Mouse (Mus musculus) retina, embryonic 14.5 days (tissue): ENCODE data around the gene Dbx2.

Source experiments
- DNase-seq: peaks from one replicate; pipeline ENCODE4 v3.0.0-alpha.2; 2015; ENCODE audit warnings: low spot score

The Dbx2 gene

GRCm38 (mm10) chr15:95655860-95656259, at the start of gene Dbx2:
TSS of gene Dbx2 (minus strand) at chr15:95655960.
- DNase-seq = no peak

GRCm38 (mm10) chr15:95702206-95702605, 46.4 kb upstream of the Dbx2 start:
- DNase-seq = peak; percentile 75

DNA sequence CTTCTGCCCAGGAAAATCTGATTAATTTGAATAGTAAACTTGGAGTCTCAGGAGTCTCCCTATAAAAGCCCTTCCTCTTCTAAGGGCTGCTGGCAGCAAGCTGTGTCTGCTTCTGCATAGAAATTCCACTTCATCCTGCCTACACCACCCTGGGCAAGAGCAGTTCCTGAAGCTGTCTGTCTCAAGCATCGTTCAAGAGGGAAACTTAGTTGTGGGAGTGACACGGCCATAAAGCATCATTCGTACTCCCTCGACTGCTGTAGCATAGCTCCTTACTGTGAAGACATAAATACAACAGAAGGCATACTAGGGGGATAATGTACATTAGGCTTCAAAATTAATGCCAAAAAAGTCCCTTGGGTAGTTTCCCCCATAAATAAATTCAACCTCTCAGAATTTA, 45.8 kb upstream of the Dbx2 start:
- no peak for DNase-seq

- DNase-seq = no peak
These were observed 43.6 kb upstream of the Dbx2 start for GRCm38 (mm10) chr15:95699371-95699770.

- DNase-seq = no peak
These were observed 38.0 kb upstream of the Dbx2 start for GRCm38 (mm10) chr15:95693759-95694158.

DNA sequence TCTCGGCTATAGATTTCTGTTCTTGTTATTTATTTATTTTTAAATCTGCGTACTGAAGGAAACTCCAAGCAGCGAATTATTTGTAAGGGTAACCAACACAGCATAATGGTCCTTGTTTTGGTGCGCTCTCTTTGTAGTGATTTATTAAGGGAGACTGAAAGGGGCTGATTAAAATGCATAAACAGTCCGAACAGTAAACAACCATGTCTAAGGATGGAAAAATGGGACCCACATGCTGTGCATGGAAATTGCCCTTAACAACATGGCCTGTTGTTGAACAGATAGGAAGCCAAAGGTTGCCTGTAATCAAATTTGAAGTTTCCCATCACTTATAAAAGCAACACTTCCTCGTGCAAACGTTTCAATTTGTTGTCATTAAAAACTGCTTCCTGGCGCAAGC, 35.8 kb upstream of the Dbx2 start:
- no peak for DNase-seq

- peak; percentile 34 for DNase-seq
These were observed 35.4 kb upstream of the Dbx2 start for GRCm38 (mm10) chr15:95691129-95691528.

DNA sequence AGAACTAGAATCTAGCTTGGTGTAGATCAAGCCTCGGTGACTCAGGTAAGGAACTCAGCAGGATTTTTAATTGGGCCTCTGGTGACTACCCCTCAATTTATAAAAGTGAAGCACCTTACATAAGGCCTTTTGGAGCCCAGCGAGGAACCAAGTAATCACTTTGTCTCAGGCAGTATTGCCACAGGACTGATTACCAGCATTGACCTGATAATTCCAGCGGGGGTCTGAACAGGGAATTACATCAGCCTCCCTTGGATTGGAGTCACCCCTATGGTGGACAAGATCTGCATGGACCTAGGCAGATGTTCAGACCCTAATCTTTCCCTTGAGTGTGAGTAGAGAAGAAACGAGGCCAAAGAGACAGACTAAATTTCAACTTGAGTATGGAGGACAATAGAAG, 26.9 kb upstream of the Dbx2 start:
- no peak for DNase-seq

DNA sequence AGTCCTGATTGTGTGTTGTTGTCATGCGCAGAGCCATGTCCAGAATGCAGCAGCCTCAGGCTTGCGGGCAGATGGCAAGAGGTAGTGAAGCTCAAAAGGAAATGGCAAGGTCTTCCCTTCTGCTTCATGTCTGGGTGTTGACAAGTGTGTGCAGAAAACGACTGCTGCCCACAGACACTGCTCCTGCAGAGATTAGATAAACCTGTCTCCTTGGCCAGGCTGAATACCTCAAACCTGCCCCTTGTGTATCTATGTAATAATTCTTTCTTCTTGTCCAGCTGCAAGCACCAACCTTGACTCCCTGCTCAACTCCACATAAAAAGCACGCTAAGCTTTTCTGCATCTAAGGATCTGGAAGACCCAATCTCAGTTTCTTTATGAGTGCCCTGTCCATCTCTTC, 19.9 kb upstream of the Dbx2 start:
- no peak for DNase-seq

DNA sequence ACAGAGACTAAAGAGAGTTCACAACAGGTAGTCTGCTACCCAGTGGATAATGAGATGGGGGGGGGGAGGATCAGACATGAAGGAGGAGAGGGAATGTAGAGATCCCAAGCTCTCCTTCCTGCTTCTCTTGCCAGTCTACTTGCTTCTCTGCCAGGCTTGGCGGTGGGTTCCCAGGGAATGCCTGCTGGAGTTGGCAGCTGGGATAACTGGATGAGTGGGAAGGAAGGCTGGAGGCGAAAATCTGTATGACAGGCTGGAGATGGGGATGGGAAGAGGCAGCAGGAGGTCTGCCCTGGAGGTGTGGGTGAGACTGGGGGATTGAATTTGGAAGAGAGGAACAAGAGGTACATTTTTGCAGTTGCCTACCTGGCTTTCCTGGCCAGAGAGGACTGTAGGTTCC, 19.4 kb upstream of the Dbx2 start:
- no peak for DNase-seq

DNA sequence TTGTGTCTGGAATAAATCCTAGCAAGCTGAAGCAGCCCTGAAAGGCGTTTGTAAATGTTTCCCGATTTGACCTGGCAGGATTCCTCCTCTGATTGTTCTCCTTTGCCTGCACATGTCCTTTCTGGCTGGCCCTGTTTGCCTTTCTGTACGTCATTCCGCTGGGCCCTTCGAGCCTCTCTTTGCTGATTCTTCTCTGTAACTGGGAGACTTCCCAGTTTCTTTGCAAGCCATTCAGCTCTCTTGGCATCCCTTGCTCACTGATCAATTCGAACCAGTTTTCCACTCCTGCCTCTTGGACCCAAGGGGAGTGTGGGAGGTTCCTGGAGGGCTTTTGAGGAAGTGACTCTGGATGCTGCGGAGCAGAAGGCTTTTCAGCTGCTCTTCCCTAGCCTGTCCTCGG, 11.4 kb upstream of the Dbx2 start:
- DNase-seq = no peak

DNA sequence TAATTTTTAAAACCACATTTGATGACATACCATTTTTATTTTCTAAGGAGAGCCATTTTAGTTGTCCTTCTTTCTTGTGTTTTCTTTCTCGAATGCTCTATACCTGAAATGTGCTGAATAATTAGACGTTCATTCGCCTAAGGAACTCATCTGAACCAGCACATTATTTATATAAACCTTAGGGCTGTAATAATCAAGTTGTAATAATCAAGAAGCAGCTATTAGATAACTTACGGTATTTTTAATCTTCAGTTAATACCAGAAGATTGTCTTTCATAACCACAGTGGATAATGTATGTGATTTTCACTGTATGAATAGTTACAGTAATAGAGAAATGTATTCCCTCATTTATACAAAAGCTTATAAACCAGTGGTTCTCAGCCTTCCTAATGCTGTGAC, 9.2 kb upstream of the Dbx2 start:
- DNase-seq = no peak

DNA sequence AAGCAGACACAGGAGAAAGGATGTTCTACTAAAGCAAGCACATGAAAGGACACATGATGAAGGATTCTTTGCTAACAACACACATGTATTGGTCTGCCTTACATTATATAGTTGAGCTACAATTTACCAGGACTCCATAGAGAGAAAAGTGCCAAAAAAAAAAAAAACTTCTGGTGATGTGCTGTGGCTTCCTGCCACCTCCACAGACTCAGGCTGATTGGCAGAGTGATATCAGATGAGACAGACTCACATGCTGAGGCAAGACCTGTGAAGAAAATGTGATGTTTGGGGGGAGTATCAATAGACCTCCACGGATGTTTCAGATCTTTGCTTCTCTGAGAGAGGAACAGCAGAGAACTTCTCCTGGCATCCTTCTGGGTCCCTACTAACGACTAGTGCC, 6.0 kb upstream of the Dbx2 start:
- DNase-seq = no peak

DNA sequence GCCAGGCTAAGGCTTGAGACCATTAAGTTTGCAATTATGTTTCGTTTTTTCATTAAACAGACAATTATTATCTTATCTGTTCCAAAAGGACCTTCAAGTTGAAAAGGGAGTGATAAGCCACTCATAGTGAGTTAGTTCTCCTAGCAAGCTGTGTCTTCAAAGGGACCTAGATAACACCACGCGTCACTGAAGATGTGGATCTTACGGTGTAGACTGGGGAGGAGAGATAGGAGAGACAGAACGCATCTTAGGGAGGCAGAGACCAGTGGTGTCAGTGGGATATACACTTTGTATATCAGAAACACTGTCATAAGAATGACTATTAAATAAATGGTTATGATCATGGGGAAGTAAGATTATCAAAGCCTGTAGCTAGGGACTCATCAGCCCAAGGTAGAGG, 4.6 kb upstream of the Dbx2 start:
- DNase-seq = no peak

DNA sequence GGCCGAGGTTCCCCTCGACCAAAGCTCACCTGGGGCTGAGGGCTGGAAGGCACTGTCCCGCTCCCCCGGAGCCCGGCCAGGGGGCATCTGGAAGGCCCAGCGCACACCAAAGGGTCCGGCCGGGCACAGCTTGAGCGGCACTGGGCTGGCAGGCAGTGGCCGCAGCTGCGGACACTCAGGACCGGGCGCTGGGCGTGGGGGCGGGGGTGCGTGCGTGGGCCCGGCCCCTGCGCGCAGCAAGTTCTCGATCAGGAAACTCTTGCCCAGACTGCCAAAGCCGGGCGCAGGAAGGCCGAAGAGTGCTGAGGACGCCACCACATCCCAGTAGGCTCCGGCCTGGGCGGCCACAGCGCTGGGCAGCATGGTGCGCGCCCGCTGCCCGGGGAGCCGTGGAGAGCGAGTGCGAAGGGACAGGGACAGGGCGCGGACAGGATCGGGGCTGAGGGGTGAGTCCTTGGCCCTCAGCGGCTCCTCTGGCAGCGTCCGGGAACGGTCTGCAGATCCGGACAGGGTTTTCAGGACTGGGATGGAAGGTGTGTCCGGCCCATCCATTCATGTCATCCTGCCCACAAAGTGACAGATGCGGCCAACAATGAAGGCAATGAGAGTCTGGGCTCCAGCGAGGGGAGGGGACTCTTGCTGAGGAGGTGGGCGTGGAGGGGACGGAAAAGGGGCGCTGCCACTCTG, 1.4 kb downstream of the Dbx2 start:
- peak; percentile 36 for DNase-seq

DNA sequence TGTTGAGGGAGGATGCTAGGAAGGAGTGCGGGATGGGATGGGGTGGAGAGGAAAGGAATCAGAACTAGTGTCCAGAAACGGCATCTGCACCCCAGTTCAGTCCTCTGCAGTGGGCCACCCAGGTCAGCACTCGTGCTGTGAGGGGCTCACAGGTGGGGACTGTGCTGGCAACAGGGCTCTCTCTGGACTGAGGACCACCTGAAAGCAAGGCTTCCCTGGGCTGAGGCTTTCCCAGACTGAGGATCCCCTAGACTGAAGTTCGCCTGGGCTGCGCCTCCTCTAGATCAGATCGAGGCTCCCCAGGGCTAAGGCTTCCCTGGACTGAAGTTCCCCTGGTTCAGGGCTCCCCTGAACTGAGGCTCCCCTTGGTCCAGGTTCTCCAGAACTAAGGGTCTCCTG, 1.9 kb downstream of the Dbx2 start:
- peak; percentile 16 for DNase-seq

- peak; percentile 44 for DNase-seq
These were observed 2.7 kb downstream of the Dbx2 start for GRCm38 (mm10) chr15:95652898-95653707.

GRCm38 (mm10) chr15:95651824-95652223, 3.9 kb downstream of the Dbx2 start:
- DNase-seq = no peak

GRCm38 (mm10) chr15:95643505-95644029, 12.2 kb downstream of the Dbx2 start:
- peak; percentile 33 for DNase-seq

GRCm38 (mm10) chr15:95640347-95640746, 15.4 kb downstream of the Dbx2 start:
- DNase-seq = peak; percentile 49

DNA sequence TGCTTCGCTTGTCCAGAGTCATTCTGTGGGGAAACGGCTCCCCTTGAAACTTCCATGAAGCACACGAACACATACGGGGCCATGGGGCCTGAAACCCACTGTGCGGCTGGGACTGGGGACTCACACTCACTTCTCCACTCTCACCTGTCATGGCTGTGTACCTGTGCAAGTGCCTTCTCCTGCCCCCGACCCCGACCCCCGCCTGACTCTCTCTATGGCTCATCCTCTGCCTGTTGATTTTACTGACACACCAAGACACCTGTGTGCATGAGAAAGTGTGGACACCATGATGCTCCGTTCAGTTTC, 16.0 kb downstream of the Dbx2 start:
- no peak for DNase-seq

DNA sequence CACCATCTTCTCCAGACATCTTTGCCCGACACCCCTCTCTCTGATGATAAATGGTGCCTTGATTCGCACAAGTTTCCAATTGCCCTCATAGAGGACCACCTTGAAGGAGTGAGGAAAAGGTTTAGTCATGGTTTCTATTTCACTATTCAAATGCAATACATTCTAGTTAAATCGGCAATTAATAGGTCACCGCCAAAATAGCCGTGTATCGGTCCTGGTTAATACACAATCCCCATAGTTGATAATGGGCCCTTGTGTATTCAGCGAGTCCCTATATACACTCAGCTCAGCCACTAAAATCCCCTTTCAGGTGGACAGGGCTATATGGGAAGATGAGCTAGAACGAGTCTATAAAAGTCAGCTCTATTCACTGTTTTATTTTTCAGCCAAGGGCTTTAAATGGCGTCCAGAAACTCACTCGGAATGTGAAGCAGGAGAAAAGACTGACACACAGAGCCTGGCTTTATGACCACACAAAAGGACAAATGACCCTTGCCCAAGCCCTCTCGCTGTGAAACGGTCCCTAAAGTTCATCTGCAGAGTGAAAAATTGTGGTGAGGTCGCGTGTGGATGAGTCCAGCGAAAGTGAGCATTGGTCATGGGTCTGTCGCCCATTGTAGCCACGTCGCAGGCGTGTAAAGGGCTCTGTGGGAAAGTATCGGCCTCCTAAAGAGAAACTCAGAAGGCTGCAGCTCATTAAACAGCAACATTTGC, 16.5 kb downstream of the Dbx2 start:
- DNase-seq = no peak

- DNase-seq = no peak
These were observed 31.4 kb downstream of the Dbx2 start for GRCm38 (mm10) chr15:95624396-95624795.
